Mouse (Mus musculus) liver, embryonic 15.5 days (tissue): ENCODE data around the gene Pcif1. TPM values are rescaled to one million over a fixed set of nuclear protein-coding genes. Genes with fewer than 3 reads are reported as not detected.

Source experiments
- ATAC-seq: fragments of 200-750 bp; cut with Nextera tagmentation; 2 replicates; pipeline ENCODE4 v1.8.0; 2017; ENCODE audit warnings: moderate number of reproducible peaks, mild to moderate bottlenecking, moderate library complexity; ENCODE audit not compliant: insufficient read depth
- H3K27ac ChIP-seq: fragments of 300-500 bp; sonication (generic); replicated peaks from 2 replicates; pipeline ENCODE4 v1.5.1; 2015; ENCODE audit warnings: mild to moderate bottlenecking, inconsistent platforms
- H3K27me3 ChIP-seq: fragments of 300-500 bp; sonication (generic); 2 replicates; pipeline ENCODE4 v1.6.1; 2015; ENCODE audit warnings: mild to moderate bottlenecking, inconsistent platforms
- H3K36me3 ChIP-seq: fragments of 300-500 bp; sonication (generic); replicated peaks from 2 replicates; pipeline ENCODE4 v1.6.1; 2015; ENCODE audit warnings: moderate library complexity, mild to moderate bottlenecking, inconsistent platforms
- H3K4me1 ChIP-seq: fragments of 300-500 bp; sonication (generic); replicated peaks from 2 replicates; pipeline ENCODE4 v1.6.1; 2015; ENCODE audit warnings: inconsistent platforms
- H3K4me2 ChIP-seq: fragments of 300-500 bp; sonication (generic); 2 replicates; pipeline ENCODE4 v1.6.1; 2015; ENCODE audit warnings: moderate library complexity, mild to moderate bottlenecking, inconsistent platforms
- H3K4me3 ChIP-seq: fragments of 300-500 bp; sonication (generic); replicated peaks from 2 replicates; pipeline ENCODE4 v1.5.1; 2015; ENCODE audit warnings: mild to moderate bottlenecking, inconsistent platforms
- H3K9ac ChIP-seq: fragments of 300-500 bp; sonication (generic); 2 replicates; pipeline ENCODE4 v1.6.1; 2015; ENCODE audit warnings: moderate library complexity, mild to moderate bottlenecking, inconsistent platforms
- H3K9me3 ChIP-seq: fragments of 300-500 bp; sonication (generic); replicated peaks from 2 replicates; pipeline ENCODE4 v1.6.1; 2016; ENCODE audit warnings: inconsistent platforms
- WGBS: fragments of 180-500 bp; shearing (Covaris S2); methylation state at CpG from one replicate; pipeline ENCODE4 v1.1.7; 2015; ENCODE audit warnings: mixed read lengths; ENCODE audit not compliant: insufficient replicate concordance; 5-methylcytosine and 5-hydroxymethylcytosine counted together
- polyA plus RNA-seq: library from polyadenylated mRNA; unstranded; fragments of >200 nt; fragmentation: Nextera tagmentation; extraction: Ambion mirVana; gene quantifications from 2 replicates; pipeline ENCODE4 v1.2.1, GENCODE M21; 2015

Gene Pcif1
- polyA plus RNA-seq, 1 experiment from 2014 or later = 40.7 TPM

- Histone ChIP-seq H3K27ac (no peak overlapping the region), H3K9ac (no peak overlapping the region), H3K36me3 (peaks cover 51% of the 10 kb centered on the region), H3K4me3 (no peak overlapping the region), H3K4me2 (no peak overlapping the region), H3K4me1 (peaks cover 25% of the 10 kb centered on the region), H3K27me3 (no peaks in the 10 kb centered on the region), H3K9me3 (no peaks in the 10 kb centered on the region)
- ATAC-seq = no peak
- WGBS = 84% methylated on average over 9 of the region's 9 CpGs
These were observed 3.5 kb downstream of the Pcif1 start for GRCm38 (mm10) chr2:164882619-164883018.

DNA sequence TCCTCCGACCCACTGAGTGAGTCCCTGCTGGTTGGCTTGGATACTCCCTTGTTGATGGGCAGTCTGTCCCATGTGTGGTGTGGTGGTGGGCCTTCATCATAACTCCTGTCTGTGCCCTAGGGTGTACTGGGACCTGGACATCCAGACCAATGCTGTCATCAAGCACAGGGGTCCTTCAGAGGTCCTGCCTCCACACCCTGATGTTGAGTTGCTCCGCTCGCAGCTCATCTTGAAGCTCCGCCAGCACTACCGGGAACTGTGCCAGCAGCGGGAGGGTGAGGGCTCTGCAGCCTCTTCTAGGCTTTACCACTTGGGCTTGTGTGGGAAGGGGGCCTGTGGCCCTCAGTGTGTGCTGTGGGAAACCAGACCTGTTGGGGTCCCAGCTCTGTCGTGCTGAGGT, 6.7 kb downstream of the Pcif1 start:
- WGBS = 85% methylated on average over 7 of the region's 7 CpGs
- ATAC-seq = no peak
- peaks cover 8% of the 10 kb centered on the region for H3K4me1 ChIP-seq
- H3K27me3 ChIP-seq = no peaks in the 10 kb centered on the region
- peaks cover 82% of the 10 kb centered on the region for H3K36me3 ChIP-seq
- no peaks in the 10 kb centered on the region for H3K9me3 ChIP-seq
- H3K27ac ChIP-seq = no peak overlapping the region
- no peak overlapping the region for H3K4me3 ChIP-seq
- no peak overlapping the region for H3K4me2 ChIP-seq
- no peak overlapping the region for H3K9ac ChIP-seq

DNA sequence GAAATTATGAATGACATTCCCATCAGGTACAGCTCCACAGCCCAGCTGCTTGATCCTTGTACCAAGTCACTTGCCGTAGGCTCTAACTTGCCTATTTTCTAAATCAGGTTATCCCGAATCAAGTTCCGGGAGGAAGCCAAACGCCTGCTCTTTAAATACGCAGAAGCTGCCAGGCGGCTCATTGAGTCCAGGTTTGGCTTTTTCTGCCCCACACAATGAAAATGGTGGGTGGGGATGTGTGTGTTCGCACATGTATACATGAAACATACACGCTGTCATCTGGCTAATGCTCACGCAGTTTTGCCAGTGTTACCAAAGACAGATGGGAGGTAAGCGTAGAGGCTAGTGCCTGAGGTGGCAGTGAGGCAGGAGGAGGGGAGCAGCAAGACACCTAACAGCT, 7.5 kb downstream of the Pcif1 start:
- no peak for ATAC-seq
- 89% methylated on average over 10 of the region's 10 CpGs for WGBS

DNA sequence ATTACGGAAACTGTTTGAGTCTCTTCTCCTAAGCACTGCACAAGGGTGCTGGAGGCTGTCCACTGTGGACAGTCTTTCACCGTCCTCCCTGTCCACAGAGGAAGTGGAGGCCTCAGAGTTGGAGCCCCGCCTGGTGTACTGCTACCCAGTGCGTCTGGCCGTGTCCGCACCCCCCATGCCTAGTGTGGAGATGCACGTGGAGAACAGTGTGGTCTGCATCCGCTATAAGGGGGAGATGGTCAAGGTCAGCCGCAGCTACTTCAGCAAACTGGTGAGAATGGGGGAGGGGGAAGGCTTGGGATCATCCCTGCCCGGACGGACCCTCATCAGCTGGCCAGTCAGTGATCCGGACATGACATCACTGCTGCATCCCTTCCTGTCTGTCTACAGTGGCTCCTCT, 9.9 kb downstream of the Pcif1 start:
- peaks cover 98% of the 10 kb centered on the region for H3K36me3 ChIP-seq
- H3K27ac ChIP-seq = no peak overlapping the region
- no peak overlapping the region for H3K9ac ChIP-seq
- H3K4me1 ChIP-seq = no peaks in the 10 kb centered on the region
- peak; percentile 4; the same call in 1 of the 2 replicates for ATAC-seq
- H3K4me3 ChIP-seq = no peak overlapping the region
- no peaks in the 10 kb centered on the region for H3K27me3 ChIP-seq
- no peaks in the 10 kb centered on the region for H3K9me3 ChIP-seq
- WGBS = 77% methylated on average over 12 of the region's 12 CpGs
- no peak overlapping the region for H3K4me2 ChIP-seq

More for the DNA sequence above, 7.5 kb downstream of the Pcif1 start:
- no peaks in the 10 kb centered on the region; the same call in 1 of the 2 replicates for H3K4me1 ChIP-seq
- H3K27ac ChIP-seq = no peak overlapping the region
- H3K27me3 ChIP-seq = no peaks in the 10 kb centered on the region
- H3K4me3 ChIP-seq = no peak overlapping the region
- no peaks in the 10 kb centered on the region for H3K9me3 ChIP-seq
- H3K9ac ChIP-seq = no peak overlapping the region
- H3K36me3 ChIP-seq = peaks cover 91% of the 10 kb centered on the region
- no peak overlapping the region for H3K4me2 ChIP-seq

GRCm38 (mm10) chr2:164889960-164890359, 10.9 kb downstream of the Pcif1 start:
- WGBS = 84% methylated on average over 2 of the region's 2 CpGs

GRCm38 (mm10) chr2:164890411-164891049, 11.4 kb downstream of the Pcif1 start:
- Histone ChIP-seq H3K4me2 (no peak overlapping the region), H3K4me3 (no peak overlapping the region), H3K4me1 (no peaks in the 10 kb centered on the region), H3K9me3 (no peaks in the 10 kb centered on the region; the same call in 1 of the 2 replicates), H3K36me3 (peaks cover 100% of the 10 kb centered on the region), H3K27me3 (no peaks in the 10 kb centered on the region), H3K27ac (no peak overlapping the region), H3K9ac (no peak overlapping the region)
- WGBS = 85% methylated on average over 24 of the region's 24 CpGs
- no peak for ATAC-seq

More at GRCm38 (mm10) chr2:164889960-164890359, 10.9 kb downstream of the Pcif1 start:
- Histone ChIP-seq H3K4me2 (no peak overlapping the region), H3K27me3 (no peaks in the 10 kb centered on the region), H3K9me3 (no peaks in the 10 kb centered on the region), H3K36me3 (peaks cover 100% of the 10 kb centered on the region), H3K4me1 (no peaks in the 10 kb centered on the region), H3K27ac (no peak overlapping the region), H3K4me3 (no peak overlapping the region), H3K9ac (no peak overlapping the region)
- no peak for ATAC-seq

GRCm38 (mm10) chr2:164891056-164891834, 12.1 kb downstream of the Pcif1 start:
- no peak overlapping the region for H3K27ac ChIP-seq
- H3K36me3 ChIP-seq = peaks cover 100% of the 10 kb centered on the region
- no peaks in the 10 kb centered on the region for H3K4me1 ChIP-seq
- H3K9ac ChIP-seq = no peak overlapping the region
- H3K4me2 ChIP-seq = no peak overlapping the region
- no peaks in the 10 kb centered on the region; the same call in 1 of the 2 replicates for H3K9me3 ChIP-seq
- ATAC-seq = no peak
- 80% methylated on average over 13 of the region's 13 CpGs for WGBS
- H3K4me3 ChIP-seq = no peak overlapping the region
- no peaks in the 10 kb centered on the region for H3K27me3 ChIP-seq

- Histone ChIP-seq H3K9ac (no peak overlapping the region), H3K27me3 (no peaks in the 10 kb centered on the region), H3K9me3 (no peaks in the 10 kb centered on the region; the same call in 1 of the 2 replicates), H3K4me1 (no peaks in the 10 kb centered on the region), H3K4me2 (no peak overlapping the region), H3K27ac (no peak overlapping the region), H3K4me3 (no peak overlapping the region), H3K36me3 (peaks cover 99% of the 10 kb centered on the region)
- WGBS = 90% methylated on average over 15 of the region's 15 CpGs
- no peak for ATAC-seq
These were observed 13.0 kb downstream of the Pcif1 start for GRCm38 (mm10) chr2:164891908-164892695.

DNA sequence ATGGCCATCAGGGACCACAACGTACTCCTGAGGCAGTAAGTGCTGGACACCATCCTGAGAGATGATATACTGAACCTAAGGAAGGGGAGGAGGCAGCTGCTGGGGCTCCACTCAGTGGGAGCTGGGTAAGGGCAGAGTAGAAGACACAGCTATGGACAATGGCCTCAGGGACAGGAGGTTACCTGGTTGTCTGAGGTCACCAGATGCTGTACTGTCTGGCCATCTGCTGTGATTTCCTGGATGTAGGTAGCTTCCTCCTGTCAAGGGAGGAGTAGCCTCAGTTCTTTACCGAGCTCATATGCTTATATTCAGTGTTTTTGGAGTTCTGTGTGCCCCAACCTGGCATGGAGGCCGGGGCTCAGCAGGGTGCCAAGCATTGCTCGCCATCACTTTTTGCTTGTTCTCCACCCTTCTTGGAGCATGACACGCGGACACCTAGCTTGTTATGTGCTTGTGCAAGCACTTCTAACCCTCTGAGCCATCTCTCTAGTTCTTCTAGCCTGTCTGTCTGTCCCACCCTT, 13.7 kb downstream of the Pcif1 start:
- H3K27ac ChIP-seq = no peak overlapping the region
- H3K36me3 ChIP-seq = peaks cover 99% of the 10 kb centered on the region
- ATAC-seq = no peak
- H3K9me3 ChIP-seq = no peaks in the 10 kb centered on the region; the same call in 1 of the 2 replicates
- no peaks in the 10 kb centered on the region for H3K4me1 ChIP-seq
- WGBS = 91% methylated on average over 6 of the region's 6 CpGs
- no peak overlapping the region for H3K4me3 ChIP-seq
- H3K9ac ChIP-seq = no peak overlapping the region
- H3K27me3 ChIP-seq = no peaks in the 10 kb centered on the region
- no peak overlapping the region for H3K4me2 ChIP-seq

GRCm38 (mm10) chr2:164894048-164894447, 14.9 kb downstream of the Pcif1 start:
- Histone ChIP-seq H3K27ac (no peak overlapping the region), H3K4me3 (no peak overlapping the region), H3K4me1 (no peaks in the 10 kb centered on the region), H3K4me2 (no peak overlapping the region), H3K27me3 (no peaks in the 10 kb centered on the region), H3K9ac (no peak overlapping the region), H3K36me3 (peaks cover 99% of the 10 kb centered on the region), H3K9me3 (no peaks in the 10 kb centered on the region; the same call in 1 of the 2 replicates)
- no peak for ATAC-seq
- WGBS = 69% methylated on average over 5 of the region's 5 CpGs

- 84% methylated on average over 1 of the region's 1 CpGs for WGBS
- Histone ChIP-seq H3K27me3 (no peaks in the 10 kb centered on the region), H3K9me3 (no peaks in the 10 kb centered on the region; the same call in 1 of the 2 replicates), H3K4me3 (no peak overlapping the region), H3K4me2 (no peak overlapping the region), H3K36me3 (peaks cover 99% of the 10 kb centered on the region), H3K4me1 (no peaks in the 10 kb centered on the region), H3K9ac (no peak overlapping the region), H3K27ac (no peak overlapping the region)
- no peak for ATAC-seq
These were observed 15.5 kb downstream of the Pcif1 start for GRCm38 (mm10) chr2:164894644-164895043.
